Mouse (Mus musculus): ENCODE measurements around the gene Numb.

Gene Numb

GRCm38 (mm10) chr12:83852512-83853213, 69.1 kb downstream of the Numb start:
- no peak for DNase-seq

DNA sequence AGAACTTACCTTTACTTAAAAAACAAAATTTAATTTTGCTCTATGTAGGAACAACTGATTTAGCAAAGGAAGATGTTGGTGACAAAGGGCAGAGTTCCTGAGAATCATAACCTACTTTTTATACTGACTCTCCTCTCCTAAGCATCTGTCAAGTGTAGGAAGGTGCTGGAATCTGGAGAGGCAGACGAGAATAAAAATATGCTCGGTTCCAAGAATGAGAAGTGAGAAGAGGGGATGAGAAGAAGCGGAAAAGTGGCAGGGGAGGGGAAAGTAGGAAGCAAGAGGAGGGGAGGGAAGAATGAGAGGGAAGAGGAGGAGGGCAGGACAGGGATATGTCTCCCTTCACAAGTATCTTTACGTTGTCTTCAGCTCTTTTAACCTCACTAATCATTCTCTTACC, 71.4 kb downstream of the Numb start:
- DNase-seq = no peak

GRCm38 (mm10) chr12:83848595-83849231, 73.0 kb downstream of the Numb start:
- DNase-seq = peak; percentile 43

GRCm38 (mm10) chr12:83847877-83848276, 73.9 kb downstream of the Numb start:
- DNase-seq = no peak

DNA sequence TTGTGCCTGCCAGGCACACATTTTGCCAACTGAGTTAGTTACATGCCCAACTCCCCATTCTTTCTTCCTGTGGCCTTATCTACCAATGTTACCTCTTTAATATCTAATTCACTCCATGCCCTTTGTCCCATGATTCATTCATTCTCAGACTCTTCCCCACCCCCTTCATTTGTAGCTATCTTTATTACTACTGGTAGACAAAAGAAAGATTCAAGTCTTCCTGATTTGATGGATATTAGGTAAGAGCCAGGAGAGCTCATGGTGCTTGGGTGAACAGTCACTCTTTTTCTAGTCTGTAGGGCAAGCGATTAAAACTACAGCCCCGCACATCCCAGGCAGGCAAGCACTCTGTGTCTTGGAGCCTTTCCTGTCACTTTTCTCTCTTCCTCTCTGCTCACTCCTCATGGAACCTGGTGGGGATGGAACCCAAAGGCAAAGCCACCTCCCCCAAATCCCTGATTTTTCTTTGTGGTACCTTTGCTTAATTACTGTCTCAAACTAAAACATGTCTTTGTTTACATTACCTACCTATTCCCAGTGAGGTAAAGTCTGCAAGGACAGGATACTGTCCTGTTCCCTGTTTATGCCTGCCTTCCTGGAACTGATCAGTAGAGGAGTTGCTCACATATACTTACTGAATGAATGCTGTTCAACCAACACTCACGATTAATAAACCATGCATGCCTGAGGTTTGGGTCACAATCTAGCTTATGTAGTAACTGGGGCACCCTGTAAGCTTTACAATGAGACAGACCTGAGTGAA, 78.9 kb downstream of the Numb start:
- no peak for DNase-seq

DNA sequence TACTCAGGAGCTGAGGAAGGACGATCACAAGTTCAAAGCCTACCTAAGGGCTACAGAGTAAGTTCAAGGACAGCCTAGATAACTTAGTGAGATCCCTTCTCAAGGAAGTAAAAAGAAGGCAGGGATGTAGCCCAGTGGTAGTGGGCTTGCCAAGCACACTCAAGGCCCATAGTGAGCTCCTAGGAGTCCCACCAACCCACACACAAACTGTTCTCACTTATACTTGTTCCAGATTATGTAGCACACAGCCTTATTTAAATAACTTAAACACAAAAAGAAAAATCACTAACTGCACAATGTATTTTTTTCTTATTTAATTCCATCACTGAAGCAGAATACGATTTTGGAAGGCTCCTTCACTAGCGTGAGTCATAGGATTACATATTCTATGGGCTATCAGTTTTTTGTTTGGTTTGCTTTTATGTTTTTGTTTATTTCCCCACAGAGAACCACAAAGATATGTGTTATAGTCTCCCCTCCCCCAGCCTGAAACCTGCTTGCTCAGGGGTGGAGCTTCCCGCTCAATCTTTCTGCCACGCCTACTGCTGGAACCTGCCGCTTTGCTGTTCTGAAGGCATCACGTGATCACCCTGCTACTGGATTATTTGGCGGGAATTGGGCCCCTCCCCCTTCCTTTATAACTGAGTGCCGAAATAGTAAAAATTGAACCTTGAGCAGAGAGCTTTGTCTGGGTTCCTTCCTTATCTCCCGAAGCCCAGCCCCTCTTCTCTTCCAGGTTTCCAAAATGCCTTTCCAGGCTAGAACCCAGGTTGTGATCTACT, 80.1 kb downstream of the Numb start:
- no peak for DNase-seq

GRCm38 (mm10) chr12:83833979-83834378, 87.8 kb downstream of the Numb start:
- DNase-seq = no peak

GRCm38 (mm10) chr12:83830424-83830823, 91.3 kb downstream of the Numb start:
- no peak for DNase-seq

DNA sequence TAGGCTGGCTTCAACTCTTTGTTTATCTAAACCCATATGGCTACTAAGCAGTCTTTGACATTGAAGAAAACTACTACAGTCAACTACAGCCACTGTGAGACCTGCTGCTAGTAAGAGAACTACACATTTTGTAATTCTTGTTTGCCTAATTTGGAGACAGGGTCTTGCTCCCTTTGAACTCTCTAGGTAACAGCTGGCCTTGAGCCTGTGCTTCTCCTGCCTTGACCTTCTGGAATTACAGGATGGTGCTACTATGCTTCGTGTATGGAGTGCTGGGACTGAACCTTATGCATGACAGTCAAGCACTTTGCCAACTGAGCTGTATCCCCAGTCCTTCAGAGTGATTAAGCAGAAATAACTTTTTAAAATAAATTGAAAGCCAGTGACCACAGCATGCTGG, 105.1 kb downstream of the Numb start:
- DNase-seq = no peak

DNA sequence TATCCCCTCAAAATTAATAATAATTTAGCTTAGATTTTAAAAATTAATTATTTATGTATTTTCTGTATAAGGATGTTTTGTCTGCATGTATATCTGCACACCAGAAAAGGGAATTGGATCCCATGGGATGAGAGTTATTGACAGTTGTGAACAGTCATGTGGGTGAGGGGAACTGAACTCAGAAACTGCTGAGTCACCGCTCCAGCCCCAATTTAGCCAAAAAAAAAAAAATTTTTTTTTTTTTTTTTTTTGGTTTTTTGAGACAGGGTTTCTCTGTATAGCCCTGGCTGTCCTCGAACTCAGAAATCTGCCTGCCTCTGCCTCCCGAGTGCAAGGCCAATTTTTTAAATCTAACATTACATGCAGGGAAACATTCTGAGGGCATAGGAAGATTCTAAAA, 109.8 kb downstream of the Numb start:
- no peak for DNase-seq

GRCm38 (mm10) chr12:83803641-83804040, 118.1 kb downstream of the Numb start:
- DNase-seq = no peak

DNA sequence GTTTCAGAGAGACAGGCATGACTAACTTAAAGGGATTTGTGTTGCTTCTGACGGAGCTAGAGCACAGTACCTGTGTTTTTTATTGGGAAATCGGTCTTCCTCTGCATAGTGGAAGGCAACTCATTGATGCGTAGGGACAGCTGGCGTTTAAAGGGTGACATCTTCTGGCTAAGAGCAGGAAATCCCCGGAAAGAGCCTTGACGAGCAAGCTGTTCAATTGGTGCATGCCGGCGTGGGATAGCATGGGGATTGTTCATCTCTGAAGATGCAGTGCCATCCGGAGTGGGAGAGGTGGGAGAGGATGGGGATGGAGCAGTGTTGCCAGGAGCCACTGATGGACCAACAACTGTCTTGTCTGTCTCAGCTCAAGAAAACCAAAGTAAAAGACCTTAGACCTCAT, 120.8 kb downstream of the Numb start:
- DNase-seq = no peak

DNA sequence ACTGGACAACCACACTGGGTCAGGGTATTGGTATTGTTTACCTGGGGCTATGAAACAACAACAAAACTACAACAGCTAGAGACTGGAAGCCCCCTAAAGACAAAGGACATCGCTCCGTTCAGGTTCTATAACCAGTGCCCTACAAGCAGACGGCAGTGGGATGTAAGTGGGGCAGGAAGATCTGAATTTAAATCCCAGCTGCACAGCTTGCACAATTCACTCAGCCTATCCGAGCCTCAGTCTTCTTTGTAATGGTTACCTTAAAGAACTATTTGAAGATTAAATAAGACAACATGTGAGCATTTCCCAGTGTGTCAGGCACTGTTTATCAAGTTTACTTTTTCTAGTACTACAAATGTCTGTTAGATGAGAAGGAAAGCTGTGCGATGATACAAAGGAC, 123.4 kb downstream of the Numb start:
- DNase-seq = no peak

- DNase-seq = no peak
Measured at GRCm38 (mm10) chr12:83795586-83795985, 126.1 kb downstream of the Numb start.

GRCm38 (mm10) chr12:83795051-83795450, 126.7 kb downstream of the Numb start:
- peak; percentile 15 for DNase-seq

DNA sequence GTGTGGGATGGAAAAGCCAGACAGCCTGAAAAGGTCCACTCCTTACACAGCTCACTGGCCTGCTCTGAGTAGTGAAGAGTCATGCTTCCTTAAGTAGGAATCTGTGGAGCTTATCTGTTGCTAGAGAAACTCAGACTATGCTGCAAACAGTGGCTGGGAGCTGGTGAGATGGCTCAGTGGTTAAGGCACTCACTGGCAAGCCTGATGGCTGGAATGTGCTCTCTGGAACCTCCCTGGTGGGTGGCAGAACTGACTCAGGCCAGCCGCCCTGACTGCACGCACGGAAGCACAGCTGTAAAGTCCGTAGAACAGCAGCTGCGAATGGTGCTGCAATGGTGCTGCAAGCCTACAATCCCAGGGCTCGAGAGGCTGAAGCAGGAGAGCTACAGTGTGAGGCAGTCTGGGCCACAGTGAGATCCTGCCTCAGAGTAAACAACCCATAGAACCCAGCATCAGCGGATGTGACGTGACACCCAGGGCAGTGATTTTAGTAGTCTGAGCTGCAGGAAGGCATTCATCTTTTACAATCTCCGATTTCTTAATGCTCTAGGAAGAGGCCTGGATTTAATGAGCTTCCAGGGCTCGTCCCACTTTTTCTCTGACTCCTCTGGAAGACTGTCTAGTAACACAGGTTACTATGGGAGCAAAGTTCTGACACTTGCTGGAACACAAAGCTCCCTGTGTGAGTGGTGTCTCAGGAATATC, 128.9 kb downstream of the Numb start:
- DNase-seq = no peak

GRCm38 (mm10) chr12:83791737-83792136, 130.0 kb downstream of the Numb start:
- DNase-seq = no peak

GRCm38 (mm10) chr12:83790749-83791148, 131.0 kb downstream of the Numb start:
- DNase-seq = no peak

DNA sequence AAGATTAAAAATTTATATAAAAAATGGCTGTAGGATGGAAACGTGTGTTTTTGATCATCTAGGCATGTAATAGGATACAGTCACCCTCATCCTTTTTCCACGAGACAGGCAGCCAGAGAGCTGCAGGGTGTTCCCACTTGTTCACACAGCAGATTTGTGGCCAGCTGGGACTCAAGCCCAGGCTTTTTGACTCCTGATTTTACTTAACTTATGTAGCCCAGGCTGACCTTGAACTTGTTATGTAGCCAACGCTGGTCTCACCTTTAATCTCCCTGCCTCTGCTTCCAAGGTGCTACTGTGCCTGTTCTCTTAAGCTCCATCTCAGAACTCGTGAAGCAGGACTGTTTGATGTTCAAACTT, 132.0 kb downstream of the Numb start:
- no peak for DNase-seq

DNA sequence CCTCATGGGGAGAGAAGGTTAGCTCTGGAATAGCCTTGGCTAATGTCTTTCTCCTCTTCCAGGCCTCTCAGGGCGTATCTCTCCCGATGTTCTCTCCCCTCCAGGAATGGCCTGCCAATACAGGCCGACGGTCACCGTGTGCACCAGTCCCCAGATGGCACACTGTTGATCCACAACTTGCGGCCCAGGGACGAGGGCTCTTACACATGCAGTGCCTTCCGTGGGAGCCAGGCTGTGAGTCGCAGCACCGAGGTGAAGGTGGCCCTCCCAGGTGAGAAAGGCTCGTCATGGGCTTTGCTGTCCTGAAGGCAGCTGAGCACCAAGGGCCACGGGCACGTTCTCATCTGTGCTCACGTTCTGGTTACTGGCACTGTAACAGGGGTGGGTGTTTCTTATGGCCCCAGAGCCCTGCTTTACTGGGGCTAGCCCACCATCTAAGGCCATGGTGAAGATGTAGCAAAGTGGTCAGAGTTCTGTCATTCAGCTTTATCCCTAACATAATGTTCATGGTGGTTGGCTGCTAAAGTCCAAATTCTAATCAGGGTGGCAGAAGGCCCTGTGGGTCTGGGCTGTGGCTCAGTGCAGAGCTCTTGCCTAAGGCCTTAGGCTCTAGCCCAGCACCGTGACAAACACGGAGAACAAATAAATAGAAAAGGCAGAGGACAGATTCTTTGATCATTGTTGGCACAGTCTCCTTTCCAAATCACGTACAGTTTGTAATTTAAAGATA, 132.5 kb downstream of the Numb start:
- no peak for DNase-seq

DNA sequence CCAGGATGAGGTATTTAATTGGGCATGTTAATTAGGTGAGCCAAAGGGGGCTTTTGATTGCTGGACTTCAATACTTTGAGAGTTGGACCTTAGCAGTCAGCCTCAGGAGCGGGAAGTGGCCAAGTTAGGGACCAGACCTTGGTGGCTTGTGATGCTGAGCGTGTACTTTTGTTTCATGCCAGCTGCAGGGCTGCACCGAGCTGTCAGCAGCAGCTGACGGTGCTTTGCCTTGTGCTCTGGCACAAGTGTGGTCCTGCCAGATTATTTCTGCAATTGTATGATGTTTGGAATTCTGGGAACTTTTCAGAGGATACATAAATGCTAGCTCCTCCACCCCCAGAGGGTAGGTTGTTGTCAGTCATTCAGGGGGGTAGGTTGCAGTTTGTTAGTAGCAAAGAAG, 136.4 kb downstream of the Numb start:
- no peak for DNase-seq

- no peak for DNase-seq
Measured at GRCm38 (mm10) chr12:83782669-83783068, 139.1 kb downstream of the Numb start.
